Mouse (Mus musculus) gastrocnemius, postnatal 25 days (tissue): Measurements from ENCODE around the gene Tyw3. TPM values are rescaled to one million over a fixed set of nuclear protein-coding genes. Genes with fewer than 3 reads are reported as not detected.

ENCODE experiments used
- DNase-seq: peaks from one replicate; pipeline ENCODE4 v3.0.0; 2022
- total RNA-seq, 2 experiments: library from RNA; stranded (reverse); gene quantifications; 1 replicate in 1 of 2; 2 replicates in 1 of 2; pipeline ENCODE4 v1.2.3; 2021

Gene Tyw3
- total RNA-seq, 2 experiments from 2014 or later, result 2.7 to 2.9 TPM

DNA sequence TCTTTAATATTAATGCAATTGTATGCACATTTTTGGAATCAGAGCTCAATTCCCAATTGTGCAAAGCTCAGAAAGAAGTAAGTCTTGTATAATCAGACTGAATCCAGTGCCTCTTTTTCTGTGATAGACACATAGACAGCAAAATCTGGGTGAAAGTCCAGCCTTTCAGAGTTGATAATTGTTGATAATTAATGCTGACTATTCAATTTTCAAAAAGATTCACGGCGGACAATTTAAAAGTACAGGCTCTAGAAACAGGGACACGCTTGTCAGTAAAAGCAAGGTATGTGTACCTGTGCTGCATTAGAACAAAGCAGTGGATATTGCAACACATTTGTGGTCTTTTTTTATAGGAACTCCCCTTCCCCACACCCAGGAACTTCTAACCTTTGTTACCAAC, 34.7 kb downstream of the Tyw3 start:
- no peak for DNase-seq

DNA sequence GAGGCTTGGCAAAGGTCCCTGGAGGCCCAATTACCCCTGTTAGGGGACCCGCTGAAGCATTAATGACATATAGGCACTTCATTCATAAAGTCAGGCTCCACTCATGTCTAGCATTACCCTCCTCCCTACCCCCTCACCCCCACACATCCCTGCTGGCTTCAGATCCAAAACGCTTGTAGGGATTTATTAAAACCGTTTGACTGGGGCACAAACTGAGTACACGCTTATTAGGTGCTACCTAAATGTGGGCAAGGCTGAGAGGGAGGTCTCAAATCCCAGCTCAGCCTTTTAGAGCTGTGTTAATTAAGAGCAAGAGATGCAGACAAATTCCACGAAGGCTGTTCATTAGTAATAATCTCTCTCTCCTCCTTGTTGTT, 45.9 kb downstream of the Tyw3 start:
- DNase-seq, result no peak

GRCm38 (mm10) chr3:154550326-154551034, 46.4 kb downstream of the Tyw3 start:
- no peak for DNase-seq

GRCm38 (mm10) chr3:154548868-154549301, 48.0 kb downstream of the Tyw3 start:
- no peak for DNase-seq

GRCm38 (mm10) chr3:154547549-154548426, 49.1 kb downstream of the Tyw3 start:
- no peak for DNase-seq

DNA sequence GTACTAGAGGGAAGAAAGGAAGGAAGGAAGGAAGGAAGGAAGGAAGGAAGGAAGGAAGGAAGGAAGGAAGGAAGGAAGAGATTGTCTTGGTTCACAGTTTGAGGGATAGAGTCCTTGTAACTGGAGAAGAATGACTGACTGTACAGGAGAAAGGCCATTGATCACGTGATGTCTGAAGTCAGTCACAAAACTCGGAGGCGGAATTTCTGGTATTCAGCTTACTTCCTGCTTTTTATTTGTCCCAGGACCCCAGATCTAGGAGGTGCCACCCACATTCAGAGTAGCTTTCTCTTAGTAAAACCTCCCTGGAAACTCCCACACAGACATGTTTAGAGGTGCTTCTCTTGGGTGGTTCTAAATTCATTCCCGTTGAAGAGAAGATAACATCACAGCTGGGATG, 50.7 kb downstream of the Tyw3 start:
- no peak for DNase-seq

GRCm38 (mm10) chr3:154540086-154540911, 56.6 kb downstream of the Tyw3 start:
- peak; percentile 10 for DNase-seq

- no peak for DNase-seq
Observed at GRCm38 (mm10) chr3:154536134-154536533, 60.8 kb downstream of the Tyw3 start.

DNA sequence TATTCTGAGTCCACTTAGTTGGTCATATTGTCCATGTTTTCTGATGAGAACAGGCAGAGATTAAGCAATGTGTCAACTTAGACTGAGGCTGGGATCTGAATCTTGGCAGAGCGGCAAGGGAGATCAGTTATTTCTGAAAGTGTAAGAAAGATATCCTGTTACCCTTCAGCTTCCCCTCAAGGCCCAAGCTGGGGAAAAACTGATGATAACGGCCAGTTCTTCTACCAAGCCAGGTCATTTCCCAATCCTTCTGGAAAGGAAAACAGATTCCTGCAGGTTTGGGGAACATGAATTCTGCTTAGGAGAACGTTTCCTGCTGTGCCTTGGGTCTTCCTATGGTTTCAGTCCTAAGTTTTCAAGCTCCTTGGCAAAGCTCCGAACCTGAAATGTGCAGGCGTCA, 63.7 kb downstream of the Tyw3 start:
- peak; percentile 10 for DNase-seq

DNA sequence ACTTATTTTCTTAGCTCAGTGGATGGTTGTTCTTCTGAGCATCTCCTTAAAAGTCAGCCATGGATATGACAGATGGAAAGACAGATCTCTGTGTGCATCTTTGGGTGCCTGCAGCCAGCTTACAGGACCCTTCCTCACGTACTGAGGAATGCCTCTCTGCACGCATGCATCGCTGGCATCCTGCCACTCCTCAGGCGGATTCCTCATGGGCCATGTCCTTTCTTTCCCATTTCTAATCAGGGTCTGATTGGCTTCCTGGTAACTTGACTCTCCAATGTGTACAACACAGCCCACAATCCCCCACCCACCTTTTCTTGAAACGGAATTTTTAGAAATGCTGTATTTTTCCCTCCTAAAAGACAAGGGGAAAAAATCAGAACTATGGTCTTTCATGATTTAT, 67.9 kb downstream of the Tyw3 start:
- DNase-seq, result no peak

- DNase-seq, result no peak
Observed at GRCm38 (mm10) chr3:154526610-154527009, 70.3 kb downstream of the Tyw3 start.

Other genes starting within 250 kb of the Tyw3 start
- 10 to 100 TPM; 10.9 to 12.1 TPM for gene Cryz, start 393 bp downstream of the Tyw3 start, total RNA-seq
- not detected for gene Erich3, start 66.8 kb upstream of the Tyw3 start, total RNA-seq